Mouse (Mus musculus): Measurements from ENCODE around the gene Klhdc1.

- TF ChIP-seq CTCF (IDR thresholded peaks at IDR 0.05; ENCODE audit: borderline replicate concordance, insufficient read depth, low read length): no peak
- TF ChIP-seq POLR2A (IDR thresholded peaks at IDR 0.05; ENCODE audit: low read depth, low read length): no peak
These were observed 54.0 kb downstream of the Klhdc1 start for GRCm38 (mm10) chr12:69294936-69295335.

All from embryonic fibroblast, embryonic 13.5 days (primary cell).